Mouse (Mus musculus) lung, postnatal 0 days (tissue): ENCODE results near the gene Cd82.

Source experiments
- CTCF ChIP-seq: IDR thresholded peaks from 2 replicates; pipeline ENCODE4 v1.5.1; 2016; ENCODE audit warnings: antibody characterized with exemption, mild to moderate bottlenecking
- EP300 ChIP-seq: IDR thresholded peaks from 2 replicates; pipeline ENCODE4 v1.6.1; 2016; ENCODE audit warnings: antibody characterized with exemption, mild to moderate bottlenecking, control low read depth

- TF ChIP-seq EP300, result no peak
- TF ChIP-seq CTCF, result peak; percentile 97
Observed at GRCm38 (mm10) chr2:93470849-93471576, 8.1 kb upstream of the Cd82 start.
